Mouse (Mus musculus) ES-Bruce4 (cell line): Measurements from ENCODE around the gene Lrrc25.
A peak's percentile ranks its signal among the peaks of the same experiment; 100 is the strongest.

ENCODE experiments used
- CTCF ChIP-seq: IDR thresholded peaks from one replicate; pipeline ENCODE4 v1.8.1; 2011; ENCODE audit warnings: low read depth, low read length
- EP300 ChIP-seq: IDR thresholded peaks from 2 replicates; pipeline ENCODE4 v1.6.1; 2011; ENCODE audit warnings: low read depth, low read length; ENCODE audit not compliant: insufficient read depth
- POLR2A ChIP-seq: IDR thresholded peaks from one replicate; pipeline ENCODE4 v1.8.1; 2011; ENCODE audit warnings: low read length; ENCODE audit not compliant: insufficient read depth

DNA sequence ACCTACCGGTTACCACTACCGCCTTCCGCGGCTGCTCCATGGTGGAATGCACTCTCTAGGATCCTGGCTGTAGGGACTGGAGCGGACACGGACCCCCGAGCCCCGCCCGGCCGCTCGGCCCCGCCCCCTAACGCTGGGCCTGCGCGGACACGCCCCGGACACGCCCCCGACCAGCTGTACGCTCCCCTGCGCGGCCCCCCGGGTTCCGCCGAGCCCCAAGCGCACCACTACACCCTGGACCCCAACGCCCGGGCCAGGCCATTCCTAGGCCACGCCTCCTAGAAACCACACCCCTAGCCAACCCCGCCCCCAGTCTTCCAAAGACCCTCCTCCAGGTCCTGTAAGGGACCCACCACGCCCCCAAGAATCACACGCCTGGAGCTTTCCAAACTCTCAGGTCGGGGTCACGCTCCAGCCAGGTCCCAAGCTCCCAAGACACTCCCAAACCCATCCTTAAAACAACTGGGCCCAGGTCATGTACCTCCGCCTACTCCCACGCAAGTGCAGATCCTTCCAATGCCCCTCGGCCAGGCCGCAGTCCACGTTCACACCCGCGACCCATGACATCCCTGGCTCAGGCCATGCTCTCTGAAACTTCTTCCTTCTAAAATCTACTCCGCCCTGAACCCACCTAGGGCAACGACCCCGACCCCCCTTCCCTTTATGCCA is 43.8 kb downstream of the Lrrc25 start:
- TF ChIP-seq CTCF, result no peak
- TF ChIP-seq POLR2A, result peak; percentile 51
- no peak for TF ChIP-seq EP300
